Mouse (Mus musculus) liver, postnatal 0 days (tissue): Measurements from ENCODE around the gene Steap2.

ENCODE experiments used
- CTCF ChIP-seq: sonication (generic); IDR thresholded peaks from 2 replicates; pipeline ENCODE4 v1.5.1; 2016; ENCODE audit warnings: antibody characterized with exemption, low read depth
- EP300 ChIP-seq: IDR thresholded peaks from 2 replicates; pipeline ENCODE4 v1.6.1; 2016; ENCODE audit warnings: antibody characterized with exemption, low read depth, mild to moderate bottlenecking

- TF ChIP-seq CTCF (no peak), EP300 (no peak)
Measured at GRCm38 (mm10) chr5:5688228-5688627, 6.2 kb downstream of the Steap2 start.
